Mouse (Mus musculus) heart, adult 2 months (tissue): ENCODE measurements at regions not wholly inside any gene's neighbourhood (a gene's known extent, or its start where the extent isn't known, plus 50 kb on each side); places are given as distances from the start of the nearest gene placed in this dataset.

Experiments
- CTCF ChIP-seq: fragments of 200-600 bp; IDR thresholded peaks from 2 replicates; pipeline ENCODE4 v1.8.1; 2022; ENCODE audit warnings: antibody characterized with exemption, mild to moderate bottlenecking, moderate library complexity
- EP300 ChIP-seq: fragments of 200-500 bp; IDR thresholded peaks from 2 replicates; pipeline ENCODE4 v1.6.1; 2011; ENCODE audit warnings: low read depth, low read length, control low read depth; ENCODE audit not compliant: insufficient read depth
- POLR2A ChIP-seq: fragments of 200-500 bp; IDR thresholded peaks from 2 replicates; pipeline ENCODE4 v1.6.1; 2011; ENCODE audit warnings: mild to moderate bottlenecking, low read depth, low read length, control low read depth; ENCODE audit not compliant: insufficient read depth

- TF ChIP-seq EP300 (no peak), POLR2A (no peak), CTCF (no peak)
These were observed 133.0 kb upstream of the Bcor start for GRCm38 (mm10) chrX:12293146-12293545.
